Mouse (Mus musculus) brain, adult 2 months (tissue): ENCODE data around the gene BC029722.

ENCODE experiments used
- DNase-seq: peaks from one replicate; pipeline ENCODE4 v3.0.0; 2011; ENCODE audit warnings: low read depth, low spot score

The BC029722 gene

DNA sequence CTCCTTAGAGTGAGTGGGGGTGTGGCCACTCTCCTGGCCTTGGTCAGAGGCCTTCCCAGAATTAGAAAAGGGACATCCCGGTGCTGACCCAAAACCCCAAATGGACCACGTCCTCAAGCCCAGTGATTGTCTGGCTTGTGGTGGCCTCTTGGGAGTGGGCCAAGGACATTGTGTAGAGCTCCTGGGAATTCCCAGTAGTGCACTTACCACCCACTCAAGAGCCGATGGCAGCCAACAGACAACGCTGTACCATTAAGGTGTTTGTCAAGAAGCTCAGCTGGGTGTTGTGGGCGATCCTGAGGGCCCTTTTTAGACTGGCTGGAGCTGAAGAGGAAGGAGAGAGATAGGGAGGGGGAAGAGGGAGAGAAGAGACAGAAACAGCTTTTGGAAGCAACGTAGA, 34.7 kb downstream of the BC029722 start:
- DNase-seq: peak; percentile 87

DNA sequence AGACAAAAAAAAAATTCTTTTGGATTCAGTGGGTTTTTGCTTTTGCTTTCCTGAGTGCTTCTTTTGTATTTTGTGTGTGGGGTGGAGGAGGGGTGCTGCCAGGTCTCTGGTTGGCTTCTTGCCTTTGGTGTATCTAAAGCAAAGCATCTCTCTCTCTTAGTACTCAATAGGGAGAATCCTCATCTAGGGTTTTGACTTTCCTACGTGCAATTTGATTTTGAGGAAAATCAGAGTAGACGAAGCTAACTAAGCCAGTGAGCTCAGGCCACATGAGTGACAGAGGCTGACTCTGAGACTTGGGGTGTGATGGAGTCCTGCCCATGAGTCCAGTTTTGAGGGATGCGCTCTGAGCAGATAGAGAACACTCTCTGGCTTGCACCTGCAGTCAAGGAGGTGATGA, 39.7 kb downstream of the BC029722 start:
- DNase-seq: no peak

DNA sequence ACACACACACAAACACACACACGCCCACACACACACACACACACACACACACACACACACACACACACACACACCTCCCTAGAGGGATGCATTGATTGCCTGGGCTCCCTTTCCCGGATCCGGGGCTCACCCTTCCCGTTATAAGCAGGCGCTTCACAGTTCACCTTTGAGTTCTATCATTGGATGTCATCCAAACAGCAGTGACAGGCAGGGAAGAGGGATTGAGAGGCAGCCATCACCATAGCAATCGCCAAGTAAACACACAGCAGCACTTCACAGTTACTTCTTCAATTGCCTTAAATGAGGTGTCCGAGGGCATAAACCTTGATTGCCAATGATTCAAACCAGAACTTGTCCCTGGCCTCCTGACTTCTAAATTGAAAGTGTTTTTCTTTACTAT, 40.2 kb downstream of the BC029722 start:
- DNase-seq: no peak

DNA sequence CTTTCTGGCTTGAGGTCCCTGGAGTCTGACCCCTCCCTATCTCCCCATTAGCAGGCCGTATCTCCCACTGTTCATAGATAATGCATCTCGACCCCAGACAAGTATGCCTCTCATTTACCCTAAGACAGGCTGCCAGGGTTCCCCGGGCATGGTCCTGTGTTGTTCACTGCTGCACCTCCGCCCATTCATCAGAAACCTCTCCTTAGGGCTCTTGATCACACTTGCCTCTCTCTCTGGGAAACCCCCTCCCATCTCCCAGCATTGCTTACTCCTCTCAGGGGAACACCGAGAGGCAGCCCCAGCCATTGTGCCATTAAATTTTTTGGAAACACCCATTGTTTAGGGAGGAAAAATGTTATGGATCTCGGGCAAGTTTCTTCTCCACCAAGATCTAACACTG, 41.2 kb downstream of the BC029722 start:
- DNase-seq: no peak

DNA sequence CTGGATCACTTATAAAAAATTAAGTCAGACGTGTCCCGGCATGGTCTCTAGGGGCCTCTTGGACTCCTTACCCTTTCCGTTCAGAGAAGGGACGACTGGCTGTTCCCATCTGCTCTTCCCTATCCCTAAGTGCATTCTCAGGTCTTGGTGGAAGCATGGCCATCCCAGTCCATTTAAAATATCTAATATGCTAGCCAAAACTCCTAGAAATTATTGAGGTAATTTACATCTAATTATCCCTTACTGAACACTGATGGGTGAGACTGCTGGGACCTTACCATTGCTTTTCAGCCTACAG, 41.6 kb downstream of the BC029722 start:
- DNase-seq: no peak

DNA sequence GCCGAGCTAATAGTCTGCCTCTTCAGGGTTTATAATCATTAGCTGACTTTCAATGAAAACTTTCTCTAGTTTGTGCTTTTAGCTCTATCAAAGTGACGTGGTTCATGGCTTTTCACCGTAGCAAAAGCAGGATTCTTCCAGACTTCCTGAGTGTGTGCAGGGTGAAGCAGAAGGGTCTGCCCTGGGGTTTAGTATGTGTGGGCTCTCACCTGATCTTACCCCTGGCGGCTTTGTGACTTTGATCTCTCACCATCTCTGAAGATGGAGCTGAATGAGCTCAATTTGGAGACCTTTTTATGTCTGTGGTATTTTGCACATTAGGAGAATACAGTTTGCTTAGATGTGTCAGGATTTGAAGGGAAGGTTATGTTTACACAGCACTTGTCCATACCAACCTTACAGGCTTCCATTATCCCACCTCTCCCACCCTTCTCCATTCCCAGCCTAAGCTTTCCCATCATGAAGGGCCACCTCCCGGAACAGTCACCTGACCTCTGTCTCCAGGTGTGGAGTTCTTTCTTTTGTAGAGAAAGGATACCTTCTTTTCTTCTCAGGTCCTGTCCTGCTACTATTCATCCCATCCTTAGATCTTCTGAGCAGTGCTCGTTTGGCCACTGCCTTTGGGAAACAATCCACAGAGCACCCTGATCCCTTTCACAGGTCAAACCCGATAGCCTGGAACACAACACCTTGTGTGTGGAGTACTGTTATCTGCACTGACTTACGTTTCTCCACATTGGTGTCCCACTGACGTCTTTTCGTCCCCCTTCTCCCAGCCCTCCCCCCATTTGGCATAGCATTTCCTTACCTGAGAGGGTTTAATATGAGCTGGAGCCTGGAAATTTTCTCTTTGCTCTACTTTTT, 42.2 kb downstream of the BC029722 start:
- DNase-seq: no peak

DNA sequence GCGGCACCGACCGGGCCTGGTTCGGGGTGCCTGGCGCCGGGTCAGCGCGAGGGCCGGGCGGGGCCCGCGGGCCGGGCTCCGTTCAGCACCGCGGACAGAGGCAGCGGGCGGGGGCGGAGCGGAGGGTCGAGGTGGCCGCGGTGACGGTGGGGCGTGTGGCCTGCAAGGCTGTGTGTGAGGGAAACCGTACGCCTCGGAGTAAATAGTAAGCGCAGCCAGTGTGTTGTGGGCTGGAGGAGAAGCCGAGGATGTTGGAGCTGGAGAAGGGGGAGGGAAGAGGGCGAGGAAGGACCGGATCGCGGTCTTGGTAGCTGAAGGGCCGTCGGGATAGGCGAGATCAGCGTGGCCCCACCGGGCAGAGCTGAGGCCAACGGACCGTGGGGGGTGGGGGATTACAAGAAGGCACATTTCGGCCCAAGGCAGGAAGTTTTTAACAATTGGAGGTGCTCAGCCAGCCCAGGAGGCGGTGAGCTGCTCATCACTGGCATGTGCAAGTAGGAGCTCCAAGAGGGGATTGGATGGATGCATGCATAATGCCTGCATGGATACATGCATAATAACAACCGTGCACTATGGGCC, 43.5 kb downstream of the BC029722 start:
- DNase-seq: peak; percentile 86

DNA sequence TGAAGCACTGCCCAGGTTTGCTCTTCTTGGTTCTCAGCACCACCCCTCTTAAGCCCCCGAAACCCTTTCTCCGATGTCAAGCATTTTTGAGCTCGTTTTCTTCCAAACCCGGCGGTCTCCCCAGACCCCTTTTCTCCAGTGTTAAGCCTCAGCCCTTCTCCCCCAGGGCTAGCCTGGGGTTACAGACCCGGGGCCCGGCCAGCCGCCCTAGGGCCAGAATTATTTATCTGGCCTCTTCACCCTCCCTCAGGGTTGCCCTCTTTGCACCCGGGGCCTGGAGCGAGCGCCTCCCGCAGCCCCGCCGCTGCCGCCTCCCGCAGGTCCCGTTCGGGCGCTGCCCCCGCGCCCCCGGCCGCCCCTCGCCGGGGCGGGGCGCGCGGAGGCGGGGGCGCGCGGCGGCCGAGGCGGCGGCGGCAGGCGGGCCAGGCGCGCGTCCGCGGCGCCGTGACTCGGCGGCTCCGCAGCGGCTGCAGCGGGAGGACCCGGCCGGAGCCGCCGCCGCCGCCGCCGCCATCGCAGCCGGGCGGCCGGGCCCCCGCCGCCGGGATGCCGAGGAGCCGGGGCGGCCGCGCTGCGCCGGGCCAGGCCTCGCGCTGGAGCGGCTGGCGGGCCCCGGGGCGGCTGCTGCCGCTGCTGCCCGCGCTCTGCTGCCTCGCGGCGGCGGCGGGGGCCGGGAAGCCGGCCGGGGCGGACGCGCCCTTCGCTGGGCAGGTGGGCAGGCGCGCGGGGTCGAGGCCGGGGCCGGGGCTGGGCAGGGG, 44.1 kb downstream of the BC029722 start, which contains the start of gene Mmp24:
Gene Mmp24 (plus strand): TSS at position 416 of the 758 bp plus-strand sequence.
- no peak for DNase-seq

DNA sequence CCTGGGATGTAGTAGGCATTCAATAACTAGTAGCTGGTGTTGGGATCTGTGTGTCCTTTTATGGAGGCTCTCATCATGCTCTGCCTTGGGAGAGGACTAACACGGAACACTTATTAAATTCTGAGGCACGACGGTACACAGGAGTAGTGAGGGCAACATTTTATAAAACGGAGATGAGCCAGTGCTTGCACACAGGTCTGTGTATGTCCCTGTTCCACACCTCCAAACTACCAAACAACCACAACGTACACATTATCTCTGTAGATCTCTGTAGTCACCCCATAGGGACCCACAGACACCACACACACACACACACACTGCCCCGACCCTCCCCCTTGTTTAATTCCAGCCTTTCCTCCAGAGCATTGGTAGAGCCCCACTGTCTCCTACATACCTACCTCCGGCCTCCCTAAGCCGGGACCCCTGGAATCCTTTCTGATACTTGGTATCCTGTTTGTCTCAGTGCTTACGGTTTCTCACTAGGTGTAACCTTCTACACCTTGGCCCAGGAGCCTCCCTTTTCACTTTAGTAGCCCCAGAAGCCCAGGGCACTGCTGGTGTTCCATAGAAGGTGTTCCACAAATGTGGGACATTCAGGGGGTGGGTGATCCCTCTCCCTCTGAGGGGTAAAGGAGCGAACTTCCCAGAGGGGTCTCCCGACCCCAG, 44.8 kb downstream of the BC029722 start:
- no peak for DNase-seq

DNA sequence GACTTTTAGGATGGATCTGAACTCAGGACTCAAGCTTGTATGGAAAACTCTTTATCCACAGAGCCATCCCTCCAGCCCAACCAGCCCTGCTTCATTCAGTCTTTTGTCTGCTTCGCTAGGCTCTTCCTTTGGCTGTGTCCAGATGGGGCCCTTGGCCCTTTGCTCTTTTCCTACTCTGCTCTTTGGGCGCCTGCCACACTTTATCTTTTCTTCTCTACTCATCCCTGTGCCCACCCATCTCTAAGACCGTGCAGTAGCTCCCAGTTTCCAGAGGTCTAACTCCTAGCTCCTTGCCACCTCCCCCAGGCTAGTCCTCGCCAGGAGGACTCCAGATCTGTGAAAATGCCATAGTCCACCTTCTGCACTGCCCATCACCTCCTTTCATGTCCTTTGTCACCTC, 45.6 kb downstream of the BC029722 start:
- no peak for DNase-seq
